Mouse (Mus musculus): Measurements from ENCODE around the gene Ccdc151.

Gene Ccdc151

GRCm38 (mm10) chr9:21996178-21996867 is 6.1 kb downstream of the Ccdc151 start:
- no peak for DNase-seq (ENCODE audit: low spot score in 2 of 2)

GRCm38 (mm10) chr9:21992227-21992626 is 10.2 kb downstream of the Ccdc151 start:
- no peak for DNase-seq (ENCODE audit: low spot score in 2 of 2)

DNA sequence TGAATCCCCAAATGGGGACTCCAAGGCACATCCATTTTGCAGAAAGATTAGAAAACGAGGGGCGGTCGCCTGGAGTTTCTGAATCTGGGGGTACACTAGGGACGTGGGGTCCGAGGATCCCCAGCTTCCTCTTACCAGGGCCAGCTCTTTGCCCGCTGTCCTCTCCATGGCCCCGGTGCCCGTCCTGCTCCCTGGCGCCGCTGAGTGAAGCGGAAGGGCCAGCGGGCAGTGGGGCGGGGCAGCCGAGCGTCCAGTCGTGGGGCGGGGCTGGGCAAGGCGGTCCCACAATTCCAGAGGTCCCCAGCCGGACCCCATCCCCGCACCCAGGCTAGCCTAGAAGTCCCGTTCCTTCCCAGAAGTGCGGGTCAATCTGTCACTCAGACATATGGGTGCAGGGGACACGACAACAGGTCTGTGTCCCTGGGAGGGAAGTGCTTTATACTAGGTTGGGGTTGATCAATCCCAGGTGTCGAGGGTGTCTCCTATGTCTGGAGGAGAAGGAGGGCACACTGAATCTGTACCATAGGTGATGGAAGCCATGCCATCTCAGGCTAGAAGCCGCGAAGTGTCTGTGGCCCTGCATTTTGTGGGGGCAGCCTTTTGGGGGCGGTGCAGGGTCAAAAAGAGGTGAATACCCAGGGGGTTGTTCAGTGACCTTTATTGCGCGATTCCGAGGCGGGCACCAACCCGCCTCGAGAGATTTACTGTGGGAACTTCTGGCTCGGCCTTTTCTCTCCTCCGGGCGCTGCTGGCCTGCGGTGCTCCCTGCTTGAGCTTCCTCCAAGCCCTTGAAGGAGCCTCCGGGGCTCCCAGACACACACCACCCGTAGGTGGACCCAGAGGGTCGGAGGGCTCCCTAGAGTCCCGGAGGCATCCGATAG is 13.0 kb downstream of the Ccdc151 start, which contains the start of gene Rgl3:
Gene Rgl3, minus strand, starts transcription at position 217 of the 881 bp plus-strand sequence.
- DNase-seq (ENCODE audit: low spot score in 2 of 2), result no peak

GRCm38 (mm10) chr9:21988421-21989101 is 13.9 kb downstream of the Ccdc151 start:
- no peak for DNase-seq (ENCODE audit: low spot score in 2 of 2)

DNA sequence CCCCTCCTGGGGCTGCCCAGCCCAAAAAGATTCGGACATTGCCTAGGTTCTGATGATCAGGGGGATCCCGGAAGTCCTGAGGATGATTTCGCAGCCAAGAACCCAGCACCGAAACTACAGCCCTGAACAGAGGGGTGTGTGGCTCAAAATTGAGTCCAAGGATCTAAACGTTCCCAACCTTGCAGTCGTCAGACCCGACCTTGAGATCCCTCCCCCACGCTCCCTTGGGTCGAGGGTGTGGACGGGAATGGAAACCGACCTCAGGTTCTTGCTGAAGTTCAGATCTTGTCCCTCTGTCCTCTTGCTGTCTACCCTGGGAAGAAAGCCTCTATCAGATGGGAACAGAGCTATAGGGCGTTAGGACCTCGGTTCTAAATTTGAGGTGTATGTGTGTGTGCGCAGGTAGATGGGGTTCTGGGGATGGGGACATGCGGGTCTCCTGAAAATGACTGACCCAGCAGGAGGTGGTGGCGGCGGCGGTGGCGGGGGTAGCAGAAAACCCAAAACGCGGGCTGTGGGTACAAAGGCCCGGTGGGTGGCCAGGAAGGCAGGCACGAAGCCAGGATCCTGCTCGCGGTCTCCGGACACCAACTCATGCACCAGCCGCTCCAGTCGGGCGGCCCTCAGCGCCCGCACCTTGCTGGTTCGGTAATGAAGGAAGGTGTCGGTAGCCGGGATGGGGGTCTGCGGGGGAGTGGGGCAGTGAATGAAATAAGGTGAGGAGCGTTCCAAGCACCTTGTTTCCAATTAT is 14.7 kb downstream of the Ccdc151 start:
- no peak for DNase-seq (ENCODE audit: low spot score in 2 of 2)

DNA sequence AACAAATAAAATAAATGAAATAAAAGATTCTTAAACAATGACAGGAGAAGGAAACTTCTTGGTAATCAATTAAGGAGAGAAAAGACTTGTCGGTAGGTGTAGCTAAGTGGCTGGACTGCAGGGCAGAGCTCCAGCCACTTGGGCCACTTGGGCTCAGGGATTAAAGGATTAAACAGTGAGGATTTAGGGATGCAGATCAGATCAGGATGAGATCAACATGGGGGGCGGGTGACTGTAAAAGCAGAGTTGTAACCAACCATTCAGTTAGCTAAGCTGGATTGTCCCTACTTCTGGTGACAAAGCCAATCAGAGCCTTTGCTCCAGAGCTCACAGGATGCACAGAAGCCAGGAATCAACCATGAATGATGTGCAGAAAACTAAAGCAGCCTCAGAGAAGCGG is 18.5 kb downstream of the Ccdc151 start:
- DNase-seq (ENCODE audit: low spot score in 2 of 2), result no peak

DNA sequence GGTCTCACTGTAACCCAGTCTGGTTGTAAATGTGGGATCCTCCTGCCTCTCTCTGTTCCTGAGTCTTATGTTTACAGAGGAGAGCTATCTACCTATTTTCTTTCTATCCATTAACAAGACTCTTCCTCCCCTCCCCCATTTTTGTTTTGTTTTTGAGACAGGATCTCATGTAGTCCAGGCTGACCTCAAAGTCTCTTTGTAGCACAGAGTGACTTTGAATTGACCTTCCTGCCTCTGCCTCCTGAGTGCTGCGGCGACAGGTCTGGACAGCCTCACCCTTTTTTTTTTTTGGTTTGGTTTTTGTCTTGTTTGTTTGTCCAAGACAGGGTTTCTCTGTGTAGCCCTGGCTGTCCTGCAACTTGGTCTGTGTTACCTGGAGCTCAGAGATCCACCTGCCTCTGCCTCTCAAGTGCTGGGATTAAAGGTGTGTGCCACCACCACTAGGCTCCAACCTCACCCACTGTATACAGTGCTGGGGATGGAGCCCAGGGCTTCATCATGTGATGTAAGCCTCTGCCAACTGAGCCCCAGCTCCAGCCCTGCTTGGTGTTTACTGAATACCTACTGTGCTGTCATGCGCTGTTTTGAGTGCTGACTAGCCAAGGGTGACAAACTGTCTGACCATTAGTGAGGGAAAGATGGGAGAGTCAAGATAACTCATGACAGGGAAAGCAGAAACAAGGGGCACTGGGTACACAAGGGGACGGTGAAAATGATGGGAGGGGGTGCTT is 23.9 kb downstream of the Ccdc151 start:
- no peak for DNase-seq (ENCODE audit: low spot score in 2 of 2)

- DNase-seq (ENCODE audit: low spot score in 2 of 2), result no peak
Observed at GRCm38 (mm10) chr9:21977972-21978371, 24.5 kb downstream of the Ccdc151 start.

DNA sequence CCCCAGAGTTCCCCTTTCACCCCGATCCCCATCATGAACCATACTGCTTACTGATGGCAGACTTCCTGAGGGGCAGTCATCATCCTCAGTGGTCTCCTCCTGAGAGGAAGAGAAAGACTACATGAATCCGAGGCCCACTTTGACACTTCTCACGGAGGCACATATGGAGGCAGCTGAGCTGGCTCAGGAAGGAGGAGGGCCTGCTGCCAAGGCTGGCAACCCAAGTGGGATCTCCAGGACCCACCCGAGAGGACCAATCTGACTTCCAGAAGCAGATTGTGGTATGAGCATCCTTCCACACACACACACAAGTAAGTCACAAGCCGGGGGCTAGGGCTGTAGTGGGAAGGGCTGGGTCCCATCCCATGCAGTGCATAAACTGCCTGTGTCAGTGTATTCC is 25.1 kb downstream of the Ccdc151 start:
- DNase-seq (ENCODE audit: low spot score in 2 of 2), result no peak

GRCm38 (mm10) chr9:21976626-21977175 is 25.7 kb downstream of the Ccdc151 start:
- no peak for DNase-seq (ENCODE audit: low spot score in 2 of 2)

DNA sequence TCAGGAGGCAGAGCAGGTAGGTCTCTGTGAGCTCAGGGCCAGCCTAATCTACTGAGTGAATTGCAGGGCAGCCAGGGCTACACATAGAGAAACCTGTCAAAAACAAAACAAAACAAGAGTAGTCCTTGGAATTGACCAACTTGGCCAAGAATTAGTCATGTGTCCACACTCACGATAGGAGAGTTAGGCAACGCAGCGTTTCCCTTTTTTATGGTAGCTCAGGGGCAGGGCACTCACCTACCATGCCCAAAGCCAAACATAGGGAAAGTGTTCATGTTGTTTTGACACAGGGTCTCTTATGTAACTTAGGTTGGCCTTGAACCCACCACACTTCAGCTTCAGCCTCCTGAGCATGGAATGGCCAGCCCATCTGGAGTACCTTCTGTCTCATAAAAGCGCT is 33.1 kb downstream of the Ccdc151 start:
- no peak for DNase-seq (ENCODE audit: low spot score in 2 of 2)

- DNase-seq (ENCODE audit: low spot score in 2 of 2), result no peak
Observed at GRCm38 (mm10) chr9:21968883-21969282, 33.6 kb downstream of the Ccdc151 start.

DNA sequence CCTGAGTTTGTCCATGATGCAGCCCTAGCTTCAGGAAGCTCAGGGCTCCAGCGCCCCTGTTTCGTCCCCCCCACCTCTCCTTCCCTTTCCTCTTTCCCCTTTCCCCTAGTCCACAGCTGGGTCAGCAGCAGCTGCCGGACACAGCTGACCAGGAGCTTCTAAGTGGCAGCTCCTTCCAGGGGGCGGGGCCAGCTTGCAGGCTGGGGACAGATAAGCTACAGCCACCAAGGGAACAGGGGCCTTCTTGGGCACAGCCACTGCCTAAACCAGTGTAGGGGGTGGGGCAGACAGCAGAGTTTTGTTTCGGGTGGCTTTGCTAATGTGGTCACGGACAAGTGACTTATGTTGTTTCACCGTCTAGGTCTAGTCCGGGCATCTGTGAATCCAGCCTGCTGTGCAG is 39.0 kb downstream of the Ccdc151 start, which contains the start of gene Epor:
Gene Epor, minus strand, starts transcription at position 90 of the 400 bp plus-strand sequence.
- DNase-seq (ENCODE audit: low spot score in 2 of 2), result no peak

- peak in 1 of 2 experiments; percentile 52 for DNase-seq (ENCODE audit: low spot score in 2 of 2)
Observed at GRCm38 (mm10) chr9:21962416-21963059, 39.9 kb downstream of the Ccdc151 start.

DNA sequence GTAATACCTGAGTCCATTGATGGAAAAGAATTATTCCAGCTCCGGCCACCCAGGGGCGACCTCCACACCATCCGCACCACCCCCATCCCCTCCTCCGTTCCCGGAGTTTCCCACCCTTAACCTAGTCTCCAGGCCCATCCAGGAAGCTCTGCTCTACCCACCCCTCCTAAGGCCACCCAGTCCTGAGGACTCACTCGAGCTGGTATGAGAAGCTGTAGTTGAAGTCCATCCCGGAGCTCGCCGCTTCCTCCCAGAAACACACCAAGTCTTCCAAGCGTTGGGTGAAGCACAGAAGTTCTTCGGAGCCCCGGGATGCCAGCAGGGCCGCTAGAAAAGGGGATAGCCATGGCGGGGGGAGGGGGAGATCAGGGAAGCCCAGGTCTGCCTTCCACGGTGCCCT is 40.4 kb downstream of the Ccdc151 start:
- no peak for DNase-seq (ENCODE audit: low spot score in 2 of 2)

DNA sequence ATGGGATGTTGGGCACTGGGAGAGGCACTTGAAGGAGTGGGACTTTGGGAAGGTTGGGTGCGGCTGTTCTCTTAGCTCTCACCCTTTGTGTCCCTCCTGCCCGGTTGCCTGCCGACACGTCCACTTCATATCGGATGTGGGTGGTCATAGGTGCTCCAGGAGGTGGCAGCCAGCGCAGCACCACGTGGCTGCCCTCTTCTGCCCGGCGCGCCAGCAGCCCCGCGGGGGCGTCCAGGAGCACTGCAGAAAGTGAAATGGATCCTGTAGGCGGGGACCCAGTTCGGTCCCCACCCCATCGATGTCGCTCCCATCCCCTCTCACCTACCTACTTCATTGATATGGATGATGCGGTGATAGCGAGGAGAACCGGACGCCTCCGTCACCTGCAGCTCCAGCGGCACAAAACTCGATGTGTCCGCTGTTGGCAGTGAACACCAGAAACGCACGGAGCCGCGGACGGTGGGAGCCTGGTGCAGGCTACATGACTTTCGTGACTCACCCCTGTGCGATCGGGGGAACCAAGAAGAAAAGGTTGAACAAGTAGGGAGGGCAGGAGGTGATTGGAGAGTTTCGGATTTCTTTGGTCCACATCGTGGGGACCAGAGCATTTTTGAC is 41.0 kb downstream of the Ccdc151 start:
- DNase-seq (ENCODE audit: low spot score in 2 of 2), result no peak

DNA sequence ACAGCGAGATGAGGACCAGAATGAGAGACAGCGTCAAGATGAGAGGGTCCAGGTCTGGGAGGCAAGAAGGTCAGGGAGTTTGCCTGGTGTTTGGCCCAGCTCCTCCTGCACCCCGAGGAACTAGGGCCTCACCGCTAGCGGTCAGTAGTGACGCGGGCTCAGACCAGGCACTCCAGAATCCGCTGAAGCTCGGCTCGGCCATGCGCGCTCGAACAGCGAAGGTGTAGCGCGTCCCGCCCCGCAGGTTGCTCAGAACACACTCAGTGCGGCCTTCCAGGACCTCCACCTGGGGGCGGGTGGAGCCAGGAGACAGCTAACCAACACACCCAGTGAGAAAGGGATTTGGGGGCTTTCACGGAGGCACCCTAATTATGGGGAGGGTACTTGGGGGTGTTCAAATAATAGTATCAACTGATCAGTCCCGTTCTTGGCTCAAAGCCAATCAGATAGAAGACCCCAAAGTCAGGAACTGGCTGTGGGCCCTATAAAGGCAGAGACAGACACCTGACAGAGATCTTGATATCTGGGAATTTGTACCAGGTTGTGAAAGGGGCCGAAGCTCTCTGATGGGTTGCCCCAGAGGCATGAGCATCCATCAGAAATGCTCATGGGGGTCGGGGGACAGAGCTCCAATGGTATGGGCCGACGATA is 41.8 kb downstream of the Ccdc151 start:
- DNase-seq (ENCODE audit: low spot score in 2 of 2), result no peak

DNA sequence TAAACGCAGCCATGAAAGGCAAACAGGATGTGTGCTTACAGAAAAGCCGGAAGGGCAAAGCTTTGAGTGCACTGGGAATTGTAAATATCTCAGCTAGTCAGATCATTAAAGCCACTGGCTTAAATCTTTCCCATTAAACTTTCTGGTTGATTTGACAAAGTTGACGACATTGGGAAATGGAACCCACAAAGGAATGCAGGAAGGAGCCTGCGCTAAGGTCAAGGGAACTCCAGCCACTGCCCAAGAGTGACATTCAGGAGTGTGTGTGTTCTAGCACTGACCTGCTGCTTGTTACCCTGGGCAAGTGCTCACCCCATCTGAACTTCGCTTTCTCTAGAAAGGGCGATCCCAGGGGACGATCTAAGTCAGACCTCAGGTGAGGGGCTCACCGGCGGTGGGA is 42.3 kb downstream of the Ccdc151 start:
- no peak for DNase-seq (ENCODE audit: low spot score in 2 of 2)

- no peak for DNase-seq (ENCODE audit: low spot score in 2 of 2)
Observed at GRCm38 (mm10) chr9:21959244-21959643, 43.2 kb downstream of the Ccdc151 start.
